Comparison of ENCODE assay signal across 8 mouse cellular contexts in genomic region chr11:12394151-12394550, GRCm38 (mm10).
A peak's percentile ranks its signal among the peaks of the same experiment; 100 is the strongest.
DNase-seq lines count a peak whose midpoint lies in the region; ATAC-seq and TF ChIP-seq lines count a peak whose summit lies in the region.

No protein-coding gene starts in this region.

- in situ Hi-C loops in CH12.LX (cut with MboI; ENCODE audit: low pct_ligation_motif_present, low pct_unique_long_range_greater_than_20kb, low sequenced_read_pairs): no loop called here

- H3K9ac ChIP-seq in forebrain, embryonic 15.5 days (replicated peaks): no peak overlapping the region
- H3K9ac ChIP-seq in CH12.LX (ENCODE audit: insufficient read depth, low read depth): no peak overlapping the region
- H3K9ac ChIP-seq in heart, embryonic 13.5 days: no peak overlapping the region

- TF ChIP-seq CTCF in CH12.LX (conservative IDR thresholded peaks at IDR 0.05 in 1 of 2, IDR thresholded peaks at IDR 0.05 in 1 of 2; ENCODE audit: low read depth in 2 of 2, low read length in 2 of 2): no peak

- TF ChIP-seq RAD21 in CH12.LX (IDR thresholded peaks at IDR 0.05; ENCODE audit: low read depth, low read length): no peak

- no peaks in the 10 kb centered on the region for H3K4me1 ChIP-seq in forebrain, embryonic 15.5 days
- peaks cover 21% of the 10 kb centered on the region for H3K4me1 ChIP-seq in forebrain, embryonic 10.5 days
- H3K4me1 ChIP-seq in CH12.LX (ENCODE audit: control insufficient read depth in 1 of 2, insufficient read depth in 2 of 2): peaks cover 0 to 20% of the 10 kb centered on the region in 2 experiments; a peak in 2 of 4 replicates
- peaks cover 46% of the 10 kb centered on the region for H3K4me1 ChIP-seq in heart, embryonic 13.5 days

- ATAC-seq in forebrain, embryonic 15.5 days (replicated peaks): peak; percentile 48; the same call in 1 of the 2 replicates
- 0 out of 2 replicates have a peak, but pooled peaks have one; percentile 47 for ATAC-seq in heart, embryonic 13.5 days (ENCODE audit: extremely low read depth, insufficient number of reproducible peaks, low FRiP score, low TSS enrichment)

- dilution Hi-C loops in CH12.LX (cut with MboI; ENCODE audit: extremely low pct_ligation_motif_present, extremely low pct_unique_long_range_greater_than_20kb, low sequenced_read_pairs): no loop called here

- peak; percentile 35; the same call in 1 of the 2 replicates for TF ChIP-seq EP300 in CH12.LX (IDR thresholded peaks at IDR 0.05; ENCODE audit: low read length)

- 64% methylated on average over 3 of the region's 3 CpGs for WGBS in forebrain, embryonic 15.5 days
- 71% methylated on average over 3 of the region's 3 CpGs for WGBS in forebrain, embryonic 10.5 days
- 33% methylated on average over 3 of the region's 3 CpGs for WGBS in heart, embryonic 13.5 days

- intact Hi-C loops in left cerebral cortex, postnatal 14 days (cut with DNase I): loop anchor here (5.0 kb wide), 1 partner anchor 78 kb away; no protein-coding TSS in a partner anchor

- H3K27ac ChIP-seq in forebrain, embryonic 15.5 days (replicated peaks): no peak overlapping the region
- H3K27ac ChIP-seq in forebrain, embryonic 10.5 days: no peak overlapping the region
- H3K27ac ChIP-seq in CH12.LX (ENCODE audit: insufficient read depth, low read depth): no peak overlapping the region
- H3K27ac ChIP-seq in heart, embryonic 13.5 days (replicated peaks): peak overlapping the region; percentile 79

- H3K4me2 ChIP-seq in forebrain, embryonic 15.5 days (replicated peaks): no peak overlapping the region
- H3K4me2 ChIP-seq in CH12.LX (ENCODE audit: insufficient read depth, low read depth, poor library complexity, severe bottlenecking): no peak overlapping the region
- no peak overlapping the region for H3K4me2 ChIP-seq in heart, embryonic 13.5 days

- H3K4me3 ChIP-seq in forebrain, embryonic 15.5 days: no peak overlapping the region
- no peak overlapping the region for H3K4me3 ChIP-seq in forebrain, embryonic 10.5 days
- no peak overlapping the region for H3K4me3 ChIP-seq in CH12.LX (replicated peaks in 1 of 3; ENCODE audit: low read depth in 2 of 3, low read length in 2 of 3, poor library complexity in 1 of 3)
- no peak overlapping the region for H3K4me3 ChIP-seq in heart, embryonic 13.5 days

- no peak for DNase-seq in forebrain, embryonic 10.5 days (ENCODE audit: extremely low spot score, low spot score)
- peak; percentile 33 for DNase-seq in CH12.LX (ENCODE audit: extremely low read depth)
- peak; percentile 79 to 91 for DNase-seq in left cerebral cortex, postnatal 14 days (ENCODE audit: low spot score in 2 of 2)
- no peak for DNase-seq in embryo, embryonic 10.5 days (ENCODE audit: low spot score)
- no peak for DNase-seq in kidney, postnatal 4 days
- no peak for DNase-seq in testis, postnatal 14 days (ENCODE audit: low spot score)

- H3K9me3 ChIP-seq in forebrain, embryonic 15.5 days: no peaks in the 10 kb centered on the region
- H3K9me3 ChIP-seq in forebrain, embryonic 10.5 days: no peaks in the 10 kb centered on the region
- no peaks in the 10 kb centered on the region for H3K9me3 ChIP-seq in CH12.LX (replicated peaks; ENCODE audit: low read length)
- no peaks in the 10 kb centered on the region for H3K9me3 ChIP-seq in heart, embryonic 13.5 days

- no peak for TF ChIP-seq POLR2A in CH12.LX (IDR thresholded peaks at IDR 0.05; ENCODE audit: low read depth, low read length)

- H3K27me3 ChIP-seq in forebrain, embryonic 15.5 days: no peaks in the 10 kb centered on the region
- H3K27me3 ChIP-seq in forebrain, embryonic 10.5 days (ENCODE audit: poor library complexity, severe bottlenecking): no peaks in the 10 kb centered on the region
- no peaks in the 10 kb centered on the region for H3K27me3 ChIP-seq in CH12.LX (replicated peaks)
- H3K27me3 ChIP-seq in heart, embryonic 13.5 days (replicated peaks): no peaks in the 10 kb centered on the region

- no peaks in the 10 kb centered on the region for H3K79me2 ChIP-seq in CH12.LX (replicated peaks; ENCODE audit: control insufficient read depth, extremely low read depth, insufficient read depth, poor library complexity, severe bottlenecking)

- no peaks in the 10 kb centered on the region for H3K36me3 ChIP-seq in forebrain, embryonic 15.5 days
- H3K36me3 ChIP-seq in forebrain, embryonic 10.5 days (replicated peaks): no peaks in the 10 kb centered on the region
- no peaks in the 10 kb centered on the region for H3K36me3 ChIP-seq in CH12.LX (replicated peaks in 1 of 2; ENCODE audit: control insufficient read depth in 1 of 2, insufficient read depth in 1 of 2, low read length in 1 of 2)
- H3K36me3 ChIP-seq in heart, embryonic 13.5 days: no peaks in the 10 kb centered on the region

TF ChIP-seq in CH12.LX, 34 proteins besides CTCF, POLR2A, EP300 and RAD21:
- no peak for TF ChIP-seq IRF4 (IDR thresholded peaks at IDR 0.05; ENCODE audit: low read depth, low read length)
- peak; percentile 89 for TF ChIP-seq MEF2A (IDR thresholded peaks at IDR 0.05; ENCODE audit: borderline replicate concordance, low read depth, low read length)
- TF ChIP-seq RCOR1 (conservative IDR thresholded peaks at IDR 0.05; ENCODE audit: low read depth, low read length): no peak
- TF ChIP-seq JUN (IDR thresholded peaks at IDR 0.05; ENCODE audit: insufficient read depth, low read depth, low read length): peak; percentile 38; the same call in 1 of the 2 replicates
- TF ChIP-seq SIN3A (IDR thresholded peaks at IDR 0.05; ENCODE audit: low read length): no peak
- TF ChIP-seq HCFC1 (IDR thresholded peaks at IDR 0.05; ENCODE audit: low read depth, low read length): no peak
- no peak for TF ChIP-seq UBTF (IDR thresholded peaks at IDR 0.05; ENCODE audit: low read depth, low read length)
- TF ChIP-seq SMC3 (IDR thresholded peaks at IDR 0.05; ENCODE audit: low read depth, low read length): no peak
- TF ChIP-seq NRF1 (IDR thresholded peaks at IDR 0.05; ENCODE audit: low read depth, low read length): no peak
- no peak for TF ChIP-seq ZMIZ1 (IDR thresholded peaks at IDR 0.05; ENCODE audit: low read depth, low read length)

Comparison
In these comparisons a context has a peak if more than half of its experiments do, and no peak if none do; other contexts are left out.
1. DNase-seq: peak in CH12.LX (single experiment) and left cerebral cortex, postnatal 14 days (2 of 2); none in forebrain, embryonic 10.5 days (single experiment), embryo, embryonic 10.5 days (single experiment), kidney, postnatal 4 days (0 of 2) and testis, postnatal 14 days (single experiment).